Mouse (Mus musculus) embryonic fibroblast, embryonic 13.5 days (primary cell): ENCODE results near the gene Gja5.

Experiments
- CTCF ChIP-seq: IDR thresholded peaks from 2 replicates; pipeline ENCODE4 v1.5.1; 2011; ENCODE audit warnings: mild to moderate bottlenecking, control low read depth, low read length, moderate library complexity, borderline replicate concordance; ENCODE audit not compliant: insufficient read depth
- POLR2A ChIP-seq: IDR thresholded peaks from 2 replicates; pipeline ENCODE4 v1.6.1; 2011; ENCODE audit warnings: low read depth, mild to moderate bottlenecking, control low read depth, low read length, moderate library complexity

- no peak for TF ChIP-seq CTCF
- no peak for TF ChIP-seq POLR2A
Measured at GRCm38 (mm10) chr3:97062814-97063213, 158.3 kb downstream of the Gja5 start.
